Mouse (Mus musculus) ES-Bruce4 (cell line): ENCODE data around the gene Speer4d. TPM values are rescaled to one million over a fixed set of nuclear protein-coding genes. Genes with fewer than 3 reads are reported as not detected.
"Not testable (repeated sequence)": the region's sequence is repeated elsewhere in the genome, so short reads cannot be mapped to it uniquely, and the experiment has no call there.

Experiments used
- H3K27ac ChIP-seq: 2 replicates; pipeline ENCODE4 v1.5.1; 2012; ENCODE audit warnings: low read length, inconsistent platforms; ENCODE audit not compliant: insufficient read depth
- H3K27me3 ChIP-seq: 2 replicates; pipeline ENCODE4 v1.6.1; 2012; ENCODE audit warnings: mild to moderate bottlenecking, low read length, inconsistent platforms; ENCODE audit not compliant: control insufficient read depth, poor library complexity, insufficient read depth, severe bottlenecking
- H3K36me3 ChIP-seq: 2 replicates; pipeline ENCODE4 v1.6.1; 2012; ENCODE audit warnings: inconsistent platforms, mild to moderate bottlenecking, low read length, moderate library complexity; ENCODE audit not compliant: control insufficient read depth, poor library complexity, insufficient read depth, severe bottlenecking
- H3K4me1 ChIP-seq: one replicate; pipeline ENCODE4 v1.8.1; 2011; ENCODE audit warnings: low read length; ENCODE audit not compliant: control insufficient read depth, insufficient read depth
- H3K4me3 ChIP-seq: 2 replicates; pipeline ENCODE4 v1.5.1; 2011; ENCODE audit warnings: low read depth, mild to moderate bottlenecking, low read length
- H3K9ac ChIP-seq: 2 replicates; pipeline ENCODE4 v1.6.1; 2012; ENCODE audit warnings: low read depth, mild to moderate bottlenecking, inconsistent platforms; ENCODE audit not compliant: poor library complexity, severe bottlenecking
- H3K9me3 ChIP-seq: replicated peaks from 2 replicates; pipeline ENCODE4 v1.6.1; 2012; ENCODE audit warnings: mild to moderate bottlenecking, low read length, inconsistent platforms; ENCODE audit not compliant: control insufficient read depth, poor library complexity, insufficient read depth, severe bottlenecking
- polyA plus RNA-seq: library from polyadenylated mRNA; stranded (reverse); fragments of >200 nt; gene quantifications from 2 replicates; pipeline ENCODE4 v1.2.4, GENCODE M21; 2011; ENCODE audit warnings: low read depth; ENCODE audit not compliant: missing spikeins, insufficient read depth, insufficient read length

The Speer4d gene
- polyA plus RNA-seq = not detected in 2 replicates

- H3K36me3 ChIP-seq, H3K4me1 ChIP-seq, H3K27ac ChIP-seq, H3K9ac ChIP-seq, H3K27me3 ChIP-seq, H3K4me3 ChIP-seq, H3K9me3 ChIP-seq: not testable (repeated sequence)
Observed at GRCm38 (mm10) chr5:15618764-15619163, at the start of gene Speer4d. Gene Speer4d (plus strand): TSS chr5:15619064.

GRCm38 (mm10) chr5:15573735-15574134 lies 45.1 kb upstream of the Speer4d start:
- not testable (repeated sequence) for H3K27me3 ChIP-seq, H3K4me3 ChIP-seq, H3K4me1 ChIP-seq, H3K27ac ChIP-seq, H3K36me3 ChIP-seq, H3K9me3 ChIP-seq, H3K9ac ChIP-seq

GRCm38 (mm10) chr5:15577033-15577432 lies 41.8 kb upstream of the Speer4d start, which contains the start of gene Gm21083:
Gene Gm21083 (plus strand): TSS chr5:15577333.
- not testable (repeated sequence) for H3K9ac ChIP-seq, H3K27me3 ChIP-seq, H3K27ac ChIP-seq, H3K4me3 ChIP-seq, H3K9me3 ChIP-seq, H3K36me3 ChIP-seq, H3K4me1 ChIP-seq

GRCm38 (mm10) chr5:15586351-15586750 lies 32.5 kb upstream of the Speer4d start:
- not testable (repeated sequence) for H3K27me3 ChIP-seq, H3K9ac ChIP-seq, H3K4me3 ChIP-seq, H3K4me1 ChIP-seq, H3K27ac ChIP-seq, H3K9me3 ChIP-seq, H3K36me3 ChIP-seq

- not testable (repeated sequence) for H3K27me3 ChIP-seq, H3K9ac ChIP-seq, H3K4me1 ChIP-seq, H3K36me3 ChIP-seq, H3K27ac ChIP-seq, H3K4me3 ChIP-seq, H3K9me3 ChIP-seq
Observed at GRCm38 (mm10) chr5:15588291-15588690, 30.6 kb upstream of the Speer4d start.

GRCm38 (mm10) chr5:15590635-15591034 lies 28.2 kb upstream of the Speer4d start:
- H3K27ac ChIP-seq, H3K9me3 ChIP-seq, H3K4me3 ChIP-seq, H3K4me1 ChIP-seq, H3K27me3 ChIP-seq, H3K36me3 ChIP-seq, H3K9ac ChIP-seq: not testable (repeated sequence)

- not testable (repeated sequence) for H3K9me3 ChIP-seq, H3K9ac ChIP-seq, H3K36me3 ChIP-seq, H3K4me1 ChIP-seq, H3K27me3 ChIP-seq, H3K27ac ChIP-seq, H3K4me3 ChIP-seq
Observed at GRCm38 (mm10) chr5:15591577-15591976, 27.3 kb upstream of the Speer4d start.

- not testable (repeated sequence) for H3K9me3 ChIP-seq, H3K4me1 ChIP-seq, H3K9ac ChIP-seq, H3K27ac ChIP-seq, H3K36me3 ChIP-seq, H3K4me3 ChIP-seq, H3K27me3 ChIP-seq
Observed at GRCm38 (mm10) chr5:15598831-15599230, 20.0 kb upstream of the Speer4d start.

- not testable (repeated sequence) for H3K27me3 ChIP-seq, H3K9ac ChIP-seq, H3K4me1 ChIP-seq, H3K36me3 ChIP-seq, H3K9me3 ChIP-seq, H3K27ac ChIP-seq, H3K4me3 ChIP-seq
Observed at GRCm38 (mm10) chr5:15600342-15600741, 18.5 kb upstream of the Speer4d start.

- not testable (repeated sequence) for H3K9me3 ChIP-seq, H3K36me3 ChIP-seq, H3K9ac ChIP-seq, H3K4me3 ChIP-seq, H3K4me1 ChIP-seq, H3K27me3 ChIP-seq, H3K27ac ChIP-seq
Observed at GRCm38 (mm10) chr5:15601481-15601880, 17.4 kb upstream of the Speer4d start.
